Mouse (Mus musculus) G1E (cell line): ENCODE measurements at regions not wholly inside any gene's neighbourhood (a gene's known extent, or its start where the extent isn't known, plus 50 kb on each side); places are given as distances from the start of the nearest gene placed in this dataset.

ENCODE experiments used
- ATAC-seq: 2 replicates; pipeline ENCODE4 v1.8.0; 2016; ENCODE audit warnings: mild to moderate bottlenecking; ENCODE audit not compliant: insufficient number of reproducible peaks, poor library complexity, low FRiP score, severe bottlenecking; ENCODE audit errors: extremely low read depth
- DNase-seq: peaks from one replicate; pipeline ENCODE4 v3.0.0; 2012; ENCODE audit warnings: low spot score
- H3K27me3 ChIP-seq: 2 replicates; pipeline ENCODE4 v1.6.1; 2012; ENCODE audit warnings: mild to moderate bottlenecking, low read length, inconsistent platforms; ENCODE audit not compliant: insufficient read depth
- H3K36me3 ChIP-seq: replicated peaks from 2 replicates; pipeline ENCODE3; 2012; ENCODE audit warnings: mild to moderate bottlenecking, inconsistent platforms
- H3K4me1 ChIP-seq: 2 replicates; pipeline ENCODE4 v1.6.1; 2012; ENCODE audit warnings: low read depth, low read length, inconsistent platforms, mixed read lengths; ENCODE audit not compliant: insufficient read depth
- H3K4me3 ChIP-seq: 2 replicates; pipeline ENCODE4 v1.5.1; 2012; ENCODE audit warnings: low read depth, mild to moderate bottlenecking, inconsistent platforms, low read length, moderate library complexity, mixed read lengths
- H3K9me3 ChIP-seq: replicated peaks from 2 replicates; pipeline ENCODE4 v1.6.1; 2012; ENCODE audit warnings: inconsistent platforms
- CTCF ChIP-seq: IDR thresholded peaks from 2 replicates; pipeline ENCODE4 v1.5.1; 2012; ENCODE audit warnings: low read depth, low read length, inconsistent platforms, mixed read lengths
- GATA1 ChIP-seq: IDR thresholded peaks from 2 replicates; pipeline ENCODE4 v1.6.1; 2012; ENCODE audit warnings: borderline replicate concordance, low read length, inconsistent platforms, mixed read lengths
- GATA2 ChIP-seq: IDR thresholded peaks from 2 replicates; pipeline ENCODE4 v1.6.1; 2012; ENCODE audit warnings: low read depth, low read length, inconsistent platforms, borderline replicate concordance
- POLR2AphosphoS5 ChIP-seq: IDR thresholded peaks from 2 replicates; pipeline ENCODE4 v1.6.1; 2012; ENCODE audit warnings: low read depth, low read length, inconsistent platforms; ENCODE audit not compliant: insufficient replicate concordance
- TAL1 ChIP-seq: conservative IDR thresholded peaks from 2 replicates; pipeline ENCODE4 v1.6.1; 2012; ENCODE audit warnings: low read depth, low read length, inconsistent platforms, mixed read lengths

DNA sequence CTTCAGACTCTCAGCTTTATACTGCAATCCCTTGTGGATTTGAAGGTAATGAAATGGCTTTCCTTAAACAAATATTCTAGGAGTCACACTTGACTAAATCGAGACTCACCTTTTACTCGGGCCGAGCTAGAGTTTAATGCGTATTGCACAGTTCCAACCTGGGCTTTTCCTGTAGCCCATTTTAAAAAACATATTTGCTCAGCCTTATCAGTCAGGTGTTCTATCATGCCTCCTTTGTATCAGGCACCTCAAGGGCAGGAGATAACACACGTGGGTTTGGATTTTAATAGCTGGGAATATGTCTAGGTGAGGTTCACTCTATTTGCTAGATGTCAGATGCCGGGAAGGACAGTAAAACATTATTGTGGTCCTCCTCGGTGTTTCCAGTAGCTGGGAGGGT is 193.7 kb downstream of the Snx10 start:
- Histone ChIP-seq H3K4me1 (no peaks in the 10 kb centered on the region), H3K36me3 (no peaks in the 10 kb centered on the region), H3K4me3 (no peak overlapping the region), H3K9me3 (no peaks in the 10 kb centered on the region), H3K27me3 (peaks cover 3% of the 10 kb centered on the region; the same call in 1 of the 2 replicates)
- ATAC-seq (no peak), DNase-seq (no peak)
- TF ChIP-seq GATA2 (no peak), GATA1 (no peak), TAL1 (no peak), CTCF (no peak), POLR2AphosphoS5 (no peak)

DNA sequence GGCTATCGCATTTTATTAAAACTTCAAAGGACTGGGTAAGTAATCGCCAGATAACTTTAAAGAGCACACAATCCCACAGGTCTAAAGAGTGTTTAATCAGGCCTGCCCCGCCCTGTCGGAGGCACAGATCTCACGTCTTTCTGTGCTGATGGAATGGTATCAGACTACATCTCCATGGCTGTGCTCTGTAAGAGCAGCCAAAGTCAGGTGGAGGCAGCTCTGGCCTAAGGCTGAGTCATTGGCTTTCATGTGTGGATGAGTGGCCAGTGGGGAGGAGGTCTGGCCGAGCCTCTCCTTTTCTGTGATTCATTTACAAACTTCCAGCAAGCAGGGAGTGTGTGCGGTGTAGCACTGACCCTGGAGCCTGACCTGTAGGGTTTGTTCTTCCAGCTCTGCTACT is 197.0 kb downstream of the Snx10 start:
- no peak for DNase-seq
- peaks cover 3% of the 10 kb centered on the region; the same call in 1 of the 2 replicates for H3K27me3 ChIP-seq
- TF ChIP-seq TAL1 (no peak), POLR2AphosphoS5 (no peak), GATA1 (no peak)
- no peak for ATAC-seq
- H3K36me3 ChIP-seq: no peaks in the 10 kb centered on the region
- H3K9me3 ChIP-seq: no peaks in the 10 kb centered on the region
- H3K4me1 ChIP-seq: no peaks in the 10 kb centered on the region
- no peak overlapping the region for H3K4me3 ChIP-seq

DNA sequence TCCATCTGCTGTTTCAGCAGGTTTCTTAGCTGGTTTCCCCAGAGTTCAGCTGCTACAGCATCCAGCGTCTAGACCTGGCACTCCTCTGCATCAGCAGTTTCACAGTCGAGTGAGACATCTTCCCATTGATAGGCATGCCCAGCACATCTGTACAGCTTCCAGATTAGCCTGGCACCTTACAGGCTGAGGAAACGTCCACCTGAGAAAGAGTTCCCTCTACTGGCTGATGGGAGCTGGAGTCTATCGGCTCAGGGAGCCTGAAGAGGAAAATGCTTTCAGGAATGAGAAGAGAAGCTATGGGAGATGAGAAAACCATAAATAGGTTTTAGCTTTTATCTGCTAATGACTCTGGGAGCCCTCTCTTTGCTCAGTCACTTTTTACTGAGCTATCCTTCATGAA is 199.4 kb downstream of the Snx10 start:
- TF ChIP-seq GATA1: no peak
- no peak for TF ChIP-seq POLR2AphosphoS5
- TF ChIP-seq CTCF: no peak
- TF ChIP-seq GATA2: no peak
- TF ChIP-seq TAL1: no peak
- DNase-seq: no peak
- Histone ChIP-seq H3K36me3 (no peaks in the 10 kb centered on the region), H3K9me3 (no peaks in the 10 kb centered on the region), H3K4me1 (no peaks in the 10 kb centered on the region), H3K4me3 (no peak overlapping the region), H3K27me3 (peaks cover 3% of the 10 kb centered on the region; the same call in 1 of the 2 replicates)
- no peak for ATAC-seq

GRCm38 (mm10) chr6:51727191-51727590 is 203.5 kb downstream of the Snx10 start:
- Histone ChIP-seq H3K4me1 (no peaks in the 10 kb centered on the region), H3K9me3 (no peaks in the 10 kb centered on the region), H3K4me3 (no peak overlapping the region), H3K36me3 (no peaks in the 10 kb centered on the region), H3K27me3 (no peaks in the 10 kb centered on the region)
- TF ChIP-seq POLR2AphosphoS5 (no peak), TAL1 (no peak), GATA1 (no peak)
- DNase-seq (no peak), ATAC-seq (no peak)

DNA sequence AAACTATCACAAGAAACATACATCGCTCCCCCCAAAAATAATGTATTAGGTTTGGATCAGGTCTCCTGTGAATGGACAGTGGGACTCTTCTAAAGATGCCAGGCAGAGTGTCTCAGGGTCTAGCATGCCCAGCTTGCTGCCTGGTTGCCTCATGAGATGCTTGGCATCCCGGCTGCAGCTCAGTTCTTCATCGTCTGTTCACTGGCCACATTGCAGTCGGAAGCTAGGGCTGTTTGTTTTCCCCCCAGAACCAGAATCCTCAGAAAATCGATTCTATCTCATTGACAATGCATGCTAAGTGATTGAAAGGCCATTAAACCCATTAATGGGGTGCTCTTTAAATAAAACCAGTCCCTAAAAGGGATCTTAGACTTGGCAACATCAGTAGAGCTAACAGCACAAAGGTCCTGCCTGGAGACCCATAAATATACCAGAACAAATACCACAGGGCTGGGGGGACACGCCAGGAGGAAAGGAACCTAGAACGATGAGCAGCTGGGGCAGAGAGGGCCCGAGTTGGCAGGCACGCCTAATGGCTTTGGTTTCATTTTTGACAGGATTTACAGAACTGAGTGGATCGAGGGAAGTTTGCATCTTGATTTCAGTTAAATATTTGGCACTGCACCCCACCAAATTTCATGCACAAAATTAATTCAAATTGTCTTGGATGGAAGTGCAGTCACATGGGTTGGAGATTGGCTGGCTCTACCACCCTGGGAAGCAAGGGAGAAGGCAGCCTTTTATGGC is 205.3 kb downstream of the Snx10 start:
- H3K36me3 ChIP-seq: no peaks in the 10 kb centered on the region
- no peaks in the 10 kb centered on the region for H3K27me3 ChIP-seq
- H3K4me3 ChIP-seq: no peak overlapping the region
- TF ChIP-seq TAL1 (no peak), GATA1 (no peak), GATA2 (no peak), POLR2AphosphoS5 (no peak), CTCF (no peak)
- DNase-seq (no peak), ATAC-seq (no peak)
- H3K4me1 ChIP-seq: no peaks in the 10 kb centered on the region
- no peaks in the 10 kb centered on the region for H3K9me3 ChIP-seq

GRCm38 (mm10) chr6:51730564-51731351 is 207.1 kb downstream of the Snx10 start:
- Histone ChIP-seq H3K4me3 (no peak overlapping the region), H3K9me3 (no peaks in the 10 kb centered on the region), H3K36me3 (no peaks in the 10 kb centered on the region), H3K27me3 (no peaks in the 10 kb centered on the region), H3K4me1 (no peaks in the 10 kb centered on the region)
- TF ChIP-seq CTCF (no peak), TAL1 (no peak), POLR2AphosphoS5 (no peak), GATA1 (no peak), GATA2 (no peak)
- ATAC-seq (no peak), DNase-seq (no peak)
